Mouse (Mus musculus) liver, adult 2 months (tissue): ENCODE data around the gene Pkdrej. TPM values are rescaled to one million over a fixed set of nuclear protein-coding genes. Genes with fewer than 3 reads are reported as not detected.

Source experiments
- DNase-seq: peaks from one replicate; pipeline ENCODE4 v3.0.0-alpha.2; 2011; ENCODE audit warnings: low read depth, low spot score; ENCODE audit errors: extremely low read depth
- H3K27ac ChIP-seq: fragments of 200-500 bp; replicated peaks from 2 replicates; pipeline ENCODE4 v1.5.1; 2012; ENCODE audit warnings: low read depth, mild to moderate bottlenecking, control low read depth, inconsistent platforms, low read length; ENCODE audit not compliant: insufficient read depth
- H3K27me3 ChIP-seq: fragments of 200-500 bp; 2 replicates; pipeline ENCODE4 v1.6.1; 2012; ENCODE audit warnings: mild to moderate bottlenecking, moderate library complexity, low read length, inconsistent platforms; ENCODE audit not compliant: control insufficient read depth, insufficient read depth
- H3K36me3 ChIP-seq: fragments of 200-500 bp; 2 replicates; pipeline ENCODE4 v1.6.1; 2012; ENCODE audit warnings: low read length, inconsistent platforms; ENCODE audit not compliant: control insufficient read depth, insufficient read depth
- H3K4me1 ChIP-seq: fragments of 200-500 bp; 2 replicates; pipeline ENCODE4 v1.6.1; 2011; ENCODE audit warnings: low read length; ENCODE audit not compliant: control insufficient read depth, insufficient read depth
- H3K4me3 ChIP-seq: fragments of 200-500 bp; 2 replicates; pipeline ENCODE4 v1.5.1; 2011; ENCODE audit warnings: low read depth, mild to moderate bottlenecking, control low read depth, low read length, moderate library complexity; ENCODE audit not compliant: insufficient read depth
- H3K79me2 ChIP-seq: fragments of 200-500 bp; 2 replicates; pipeline ENCODE4 v1.6.1; 2012; ENCODE audit warnings: inconsistent platforms, mild to moderate bottlenecking, low read length, moderate library complexity; ENCODE audit not compliant: control insufficient read depth, insufficient read depth
- H3K9ac ChIP-seq: fragments of 200-500 bp; 2 replicates; pipeline ENCODE4 v1.6.1; 2012; ENCODE audit warnings: low read depth, mild to moderate bottlenecking, control low read depth, inconsistent platforms, low read length
- CTCF ChIP-seq: fragments of 200-500 bp; IDR thresholded peaks from 2 replicates; pipeline ENCODE4 v1.5.1; 2011; ENCODE audit warnings: low read depth, low read length, control low read depth
- POLR2A ChIP-seq: fragments of 200-500 bp; IDR thresholded peaks from 2 replicates; pipeline ENCODE4 v1.6.1; 2011; ENCODE audit warnings: low read length, control low read depth; ENCODE audit not compliant: insufficient read depth; ENCODE audit errors: extremely low read depth
- WGBS: fragments of 180-500 bp; shearing (Covaris S2); methylation state at CpG from one replicate; pipeline ENCODE4 v1.1.7; 2018; 5-methylcytosine and 5-hydroxymethylcytosine counted together
- polyA plus RNA-seq: library from polyadenylated mRNA; depleted of rRNA; stranded (reverse); fragments of >200 nt; gene quantifications from 2 replicates; pipeline ENCODE4 v1.2.3, GENCODE M21; 2012
- total RNA-seq: library from RNA; depleted of rRNA; stranded (reverse); fragments of >200 nt; gene quantifications from 2 replicates; pipeline ENCODE4 v1.2.3, GENCODE M21; 2014

Gene Pkdrej
- total and polyA plus RNA-seq, 2 experiments: 0.01 to 0.09 TPM

- Histone ChIP-seq H3K9ac (no peak overlapping the region), H3K27ac (no peak overlapping the region), H3K36me3 (peaks cover 91% of the 10 kb centered on the region), H3K4me3 (no peak overlapping the region), H3K4me1 (no peaks in the 10 kb centered on the region), H3K79me2 (peaks cover 5% of the 10 kb centered on the region; the same call in 1 of the 2 replicates), H3K27me3 (no peaks in the 10 kb centered on the region)
- TF ChIP-seq CTCF (no peak), POLR2A (no peak)
- 78% methylated on average over 6 of the region's 6 CpGs for WGBS
- no peak for DNase-seq
Observed at GRCm38 (mm10) chr15:85795516-85795915, 26.0 kb downstream of the Pkdrej start.

GRCm38 (mm10) chr15:85792819-85793218 is 28.7 kb downstream of the Pkdrej start:
- no peak overlapping the region for H3K9ac ChIP-seq
- H3K27me3 ChIP-seq: no peaks in the 10 kb centered on the region
- TF ChIP-seq CTCF (no peak), POLR2A (no peak)
- H3K4me3 ChIP-seq: no peak overlapping the region
- H3K27ac ChIP-seq: no peak overlapping the region
- peaks cover 4% of the 10 kb centered on the region; the same call in 1 of the 2 replicates for H3K4me1 ChIP-seq
- no peak for DNase-seq
- H3K36me3 ChIP-seq: peaks cover 88% of the 10 kb centered on the region
- peaks cover 8% of the 10 kb centered on the region; the same call in 1 of the 2 replicates for H3K79me2 ChIP-seq
- 79% methylated on average over 1 of the region's 1 CpGs for WGBS

- Histone ChIP-seq H3K9ac (no peak overlapping the region), H3K27me3 (no peaks in the 10 kb centered on the region), H3K79me2 (peaks cover 8% of the 10 kb centered on the region; the same call in 1 of the 2 replicates), H3K4me1 (peaks cover 14% of the 10 kb centered on the region; the same call in 1 of the 2 replicates), H3K36me3 (peaks cover 81% of the 10 kb centered on the region), H3K4me3 (no peak overlapping the region), H3K27ac (no peak overlapping the region)
- WGBS: 90% methylated on average over 4 of the region's 4 CpGs
- TF ChIP-seq POLR2A: no peak
- no peak for TF ChIP-seq CTCF
- DNase-seq: no peak
Observed at GRCm38 (mm10) chr15:85791449-85791848, 30.1 kb downstream of the Pkdrej start.

- H3K4me1 ChIP-seq: peaks cover 18% of the 10 kb centered on the region; the same call in 1 of the 2 replicates
- H3K79me2 ChIP-seq: peaks cover 10% of the 10 kb centered on the region; the same call in 1 of the 2 replicates
- peak; percentile 59 for DNase-seq
- peaks cover 74% of the 10 kb centered on the region for H3K36me3 ChIP-seq
- TF ChIP-seq CTCF (no peak), POLR2A (no peak)
- H3K4me3 ChIP-seq: no peak overlapping the region
- WGBS: 49% methylated on average over 16 of the region's 16 CpGs
- no peak overlapping the region; the same call in none of the 2 replicates for H3K27ac ChIP-seq
- no peaks in the 10 kb centered on the region for H3K27me3 ChIP-seq
- H3K9ac ChIP-seq: no peak overlapping the region
Observed at GRCm38 (mm10) chr15:85788633-85789032, 32.9 kb downstream of the Pkdrej start.

- H3K27ac ChIP-seq: peak overlapping the region; percentile 73
- H3K79me2 ChIP-seq: peaks cover 13% of the 10 kb centered on the region; the same call in 1 of the 2 replicates
- TF ChIP-seq POLR2A (no peak), CTCF (no peak)
- no peak for DNase-seq
- H3K36me3 ChIP-seq: peaks cover 74% of the 10 kb centered on the region
- H3K4me3 ChIP-seq: no peak overlapping the region
- H3K27me3 ChIP-seq: no peaks in the 10 kb centered on the region
- WGBS: 65% methylated on average over 4 of the region's 4 CpGs
- H3K4me1 ChIP-seq: peaks cover 21% of the 10 kb centered on the region
- no peak overlapping the region for H3K9ac ChIP-seq
Observed at GRCm38 (mm10) chr15:85788051-85788450, 33.5 kb downstream of the Pkdrej start.

GRCm38 (mm10) chr15:85787482-85787881 is 34.1 kb downstream of the Pkdrej start:
- Histone ChIP-seq H3K79me2 (peaks cover 10% of the 10 kb centered on the region; the same call in 1 of the 2 replicates), H3K9ac (no peak overlapping the region), H3K4me3 (no peak overlapping the region), H3K27me3 (no peaks in the 10 kb centered on the region), H3K27ac (peak overlapping the region; percentile 85), H3K36me3 (peaks cover 74% of the 10 kb centered on the region), H3K4me1 (peaks cover 21% of the 10 kb centered on the region)
- peak; percentile 99 for DNase-seq
- WGBS: 25% methylated on average over 6 of the region's 6 CpGs
- TF ChIP-seq CTCF: no peak
- no peak for TF ChIP-seq POLR2A
